Mouse (Mus musculus) stomach, postnatal 0 days (tissue): ENCODE measurements around the gene Tenm2.

Source experiments
- CTCF ChIP-seq: IDR thresholded peaks from 2 replicates; pipeline ENCODE4 v1.5.1; 2016; ENCODE audit warnings: antibody characterized with exemption, low read depth, mild to moderate bottlenecking, moderate library complexity
- EP300 ChIP-seq: optimal IDR thresholded peaks from 2 replicates; pipeline ENCODE3; 2016; ENCODE audit warnings: antibody characterized with exemption

DNA sequence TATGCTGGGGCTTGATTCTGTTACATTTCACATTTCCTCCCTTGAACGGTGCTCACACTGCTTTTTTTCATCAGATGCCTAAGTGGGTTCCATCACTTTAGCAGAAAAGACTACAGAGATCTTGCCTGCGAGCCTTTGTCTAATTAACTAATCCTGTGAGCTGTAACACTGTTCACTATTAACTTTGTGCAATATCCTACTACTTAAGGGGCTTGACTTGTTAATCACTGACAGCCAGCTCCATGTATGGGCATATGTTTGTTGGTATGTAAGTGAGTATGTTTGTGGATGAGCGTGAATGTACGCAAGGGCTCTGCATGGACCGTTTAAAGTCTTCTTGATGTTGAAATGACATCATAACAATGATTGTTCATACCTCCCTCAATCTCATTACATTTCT lies 277.7 kb downstream of the Tenm2 start:
- TF ChIP-seq CTCF: no peak
- no peak for TF ChIP-seq EP300
